Mouse (Mus musculus) layer of hippocampus, adult 18-20 months (tissue): ENCODE data around the gene Xpot. TPM values are rescaled to one million over a fixed set of nuclear protein-coding genes. Genes with fewer than 3 reads are reported as not detected.

Source experiments
- DNase-seq, 2 experiments: peaks; one replicate each; pipeline ENCODE4 v3.0.0; 2022; ENCODE audit warnings: low spot score in 2 of 2
- microRNA-seq, 2 experiments: library from miRNA; unstranded; fragments of <30 nt; microRNA quantifications; one replicate each; pipeline ENCODE4 v1.2.0; 2021
- total RNA-seq, 2 experiments: library from RNA; stranded (reverse); gene quantifications; 2 replicates each; pipeline ENCODE4 v1.2.3; 2021

The Xpot gene
- total RNA-seq, 2 experiments from 2014 or later: 71.1 to 72.8 TPM

DNA sequence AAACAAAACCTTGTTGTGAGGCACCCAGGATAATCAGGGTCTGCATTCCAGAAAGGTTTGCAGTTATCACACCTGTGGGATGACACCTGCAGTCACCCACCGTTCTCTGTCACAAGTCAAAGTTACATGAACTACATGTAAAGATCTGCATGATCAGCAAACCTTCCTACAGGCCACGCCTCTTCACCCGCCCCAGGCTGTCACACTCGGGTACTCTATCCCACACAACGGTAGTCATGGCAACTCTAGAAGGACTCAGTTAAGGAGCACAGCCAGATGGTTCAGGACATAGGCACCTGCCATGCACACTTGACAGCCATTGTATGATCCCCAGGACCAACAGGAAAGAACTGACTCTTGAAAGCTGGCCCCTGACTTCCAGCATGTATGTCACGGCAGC, 44.7 kb downstream of the Xpot start:
- DNase-seq: peak in 1 of 2 experiments; percentile 43

GRCm38 (mm10) chr10:121580381-121580780, 45.8 kb downstream of the Xpot start:
- no peak for DNase-seq

DNA sequence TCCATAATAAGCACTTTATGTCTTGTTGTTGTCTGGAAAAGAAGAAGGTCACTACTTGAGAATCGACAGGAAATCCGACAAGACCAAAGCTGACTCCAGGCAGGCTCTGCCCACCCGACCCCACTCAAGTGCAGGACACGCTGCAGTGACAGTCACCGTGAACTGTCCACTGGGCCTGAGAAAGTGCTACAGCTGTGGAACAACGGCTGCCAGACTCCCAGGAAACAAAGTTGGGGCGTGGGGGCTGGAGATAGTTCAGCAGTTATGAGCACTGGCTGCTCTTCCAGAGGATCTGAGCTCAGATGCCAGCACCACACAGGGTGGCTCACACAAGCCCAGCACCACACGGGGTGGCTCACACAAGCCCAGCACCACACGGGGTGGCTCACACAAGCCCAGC, 49.8 kb downstream of the Xpot start:
- DNase-seq: no peak

DNA sequence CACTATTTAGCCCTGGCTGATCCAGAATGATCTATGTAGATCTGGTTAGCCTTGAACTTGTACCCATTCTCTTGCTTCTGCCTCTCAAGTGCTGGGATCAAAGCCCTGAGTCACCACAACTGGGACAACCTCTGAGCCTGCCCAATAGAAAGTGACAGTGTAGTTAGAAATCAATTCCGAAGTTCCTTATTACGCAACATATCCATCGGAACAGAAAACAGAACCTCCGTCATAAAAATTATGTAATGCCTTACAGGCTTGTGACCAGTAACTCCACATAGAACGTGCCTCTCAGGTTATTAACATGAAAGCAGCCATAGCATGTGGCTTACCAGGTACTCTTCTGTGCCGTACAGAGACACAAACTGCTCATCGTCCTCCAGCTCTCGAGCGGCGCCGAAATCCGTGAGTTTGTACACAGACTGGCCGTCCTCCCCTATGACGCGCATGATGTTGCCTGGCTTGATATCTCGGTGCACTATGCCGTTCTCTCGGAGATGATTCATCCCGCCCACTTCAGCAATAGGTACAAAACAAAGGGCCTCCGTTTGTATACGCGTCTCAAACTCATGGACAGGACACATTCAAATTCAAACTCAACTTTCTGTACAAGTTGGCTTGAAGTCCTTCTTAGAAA, 54.5 kb downstream of the Xpot start:
- DNase-seq: no peak

DNA sequence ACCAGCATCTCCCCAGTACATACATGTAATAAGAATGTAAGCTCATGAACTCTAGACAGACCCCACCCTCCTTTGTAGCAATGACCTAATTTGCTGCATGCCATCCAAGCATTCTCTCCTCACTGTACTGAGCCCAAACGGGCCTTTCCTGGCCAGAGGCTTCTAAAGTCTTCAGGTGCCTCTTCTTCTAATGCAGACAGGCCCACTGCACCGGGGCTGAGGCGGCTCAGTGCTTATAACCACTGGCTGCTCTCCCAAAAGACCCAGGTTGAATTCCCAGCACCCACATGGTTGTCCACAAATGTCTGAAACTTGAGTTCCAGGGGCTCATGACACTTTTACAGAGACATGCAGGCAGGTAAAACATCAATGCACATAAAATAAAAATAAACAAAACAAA, 55.1 kb downstream of the Xpot start:
- no peak for DNase-seq

- no peak for DNase-seq
Observed at GRCm38 (mm10) chr10:121569796-121570195, 56.3 kb downstream of the Xpot start.

DNA sequence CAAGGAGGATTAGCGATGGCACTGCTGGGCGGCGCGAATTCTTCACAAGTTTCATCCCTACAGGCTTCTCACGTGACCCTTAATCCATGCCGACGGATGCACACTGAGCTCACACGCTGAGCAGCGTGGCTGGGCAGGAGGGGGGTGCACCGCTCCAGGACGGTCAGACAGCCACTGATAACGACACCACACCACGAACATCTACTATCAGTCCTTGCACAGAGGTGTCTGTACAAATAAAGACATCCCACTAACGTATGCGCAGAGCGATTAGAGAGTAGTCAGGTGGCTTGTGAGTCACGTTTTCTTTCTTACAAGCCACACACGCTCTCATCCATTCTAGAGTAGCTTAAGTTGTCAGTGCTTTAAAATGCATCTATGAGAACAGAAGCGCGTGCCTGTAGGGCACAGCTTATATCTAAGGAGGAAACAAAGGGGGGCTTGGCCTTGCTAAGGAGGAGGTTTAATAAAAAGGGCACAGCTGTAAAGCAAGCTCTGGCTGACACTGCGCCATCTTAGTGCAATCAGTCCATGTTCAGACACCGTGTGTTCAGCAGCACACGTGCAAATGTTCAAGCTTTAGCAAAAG, 57.0 kb downstream of the Xpot start:
- no peak for DNase-seq

GRCm38 (mm10) chr10:121568534-121568933, 57.6 kb downstream of the Xpot start:
- DNase-seq: no peak

- DNase-seq: no peak
Observed at GRCm38 (mm10) chr10:121568026-121568425, 58.1 kb downstream of the Xpot start.

- DNase-seq: no peak
Observed at GRCm38 (mm10) chr10:121564447-121564846, 61.7 kb downstream of the Xpot start.

- no peak for DNase-seq
Observed at GRCm38 (mm10) chr10:121558231-121558630, 67.9 kb downstream of the Xpot start.

DNA sequence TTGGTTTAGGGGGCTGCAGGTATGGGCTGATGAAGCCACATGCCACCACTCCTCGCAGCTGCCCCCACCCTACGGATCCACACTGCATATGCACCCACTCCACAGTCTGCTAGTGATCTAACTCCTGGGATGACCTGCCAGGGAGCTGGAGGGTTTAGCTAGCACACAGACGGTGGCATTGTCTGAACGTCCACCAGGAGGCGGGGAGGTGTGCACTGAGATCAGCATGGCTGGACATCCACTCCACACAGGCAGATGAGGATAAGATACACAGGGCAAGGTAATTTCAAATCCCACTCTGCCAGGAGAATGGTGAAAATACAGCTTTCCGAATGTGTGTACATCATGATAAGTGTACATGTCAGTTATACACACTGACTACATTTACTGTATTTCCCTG, 69.9 kb downstream of the Xpot start:
- no peak for DNase-seq

DNA sequence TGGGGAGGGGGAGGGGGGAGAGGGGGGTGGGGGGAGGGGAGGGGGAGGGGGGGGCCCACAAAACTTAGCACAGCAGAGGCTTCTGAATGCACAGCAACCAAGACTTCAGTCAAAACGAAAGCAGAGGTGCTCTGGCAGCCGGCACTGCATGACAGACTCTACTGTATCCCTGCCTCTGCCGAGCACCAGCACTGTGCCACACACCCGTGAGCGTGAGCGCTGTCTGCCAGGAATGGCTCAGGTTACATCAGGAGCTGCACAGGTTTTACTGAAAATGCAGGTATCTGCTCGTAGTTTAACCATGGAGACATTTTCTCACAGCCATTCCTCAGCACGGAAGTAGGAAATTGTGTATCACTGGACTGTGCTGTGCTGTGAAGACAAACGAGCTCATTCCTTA, 75.8 kb downstream of the Xpot start:
- DNase-seq: no peak

DNA sequence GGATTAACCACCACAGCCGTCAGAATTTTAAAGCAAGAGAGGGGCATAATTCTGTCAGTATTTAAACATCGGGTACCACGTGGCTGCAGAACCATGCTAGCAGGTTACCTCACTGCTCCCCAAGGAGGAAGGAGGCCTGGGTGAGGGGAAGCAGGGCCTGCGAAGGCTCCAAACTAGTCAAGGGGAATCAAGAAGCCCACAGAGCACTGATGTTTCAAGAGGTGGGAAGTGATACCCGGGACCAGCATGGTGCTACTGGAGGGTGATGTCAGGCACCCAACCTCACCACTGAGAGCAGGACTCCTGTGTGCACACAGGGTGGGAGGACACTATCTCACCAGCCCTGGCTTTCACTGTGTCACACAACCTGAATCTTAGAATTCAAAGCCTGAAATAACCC, 76.5 kb downstream of the Xpot start:
- DNase-seq: no peak

GRCm38 (mm10) chr10:121547162-121547561, 79.0 kb downstream of the Xpot start:
- no peak for DNase-seq

- no peak for DNase-seq
Observed at GRCm38 (mm10) chr10:121543577-121543976, 82.6 kb downstream of the Xpot start.

GRCm38 (mm10) chr10:121542156-121542555, 84.0 kb downstream of the Xpot start:
- DNase-seq: no peak

Small RNA genes within 50 kb of the gene (microRNA-seq; reads per million reads assigned to microRNA genes)
- gene Gm24330: 0 reads per million in 2 experiments

Other genes starting within 250 kb of the Xpot start
- gene Rassf3, start 150.0 kb downstream of the Xpot start, total RNA-seq: 1 to 10 TPM; 9.6 to 9.8 TPM
- 10 to 100 TPM; 52.9 to 56.9 TPM for gene Tbk1, start 39.5 kb downstream of the Xpot start, total RNA-seq
- under 1 TPM; 0.23 to 0.84 TPM for gene D930020B18Rik, start 15.3 kb upstream of the Xpot start, total RNA-seq
- gene BC048403, start 113.6 kb upstream of the Xpot start, total RNA-seq: 10 to 100 TPM; 10.1 to 10.9 TPM